Mouse (Mus musculus) urinary bladder, adult 18-20 months (tissue): Measurements from ENCODE around the gene Misp.

Source experiments
- DNase-seq, 2 experiments: peaks; one replicate each; pipeline ENCODE4 v3.0.0; 2022; ENCODE audit warnings: low spot score in 2 of 2, mixed read lengths in 2 of 2

Misp gene

GRCm38 (mm10) chr10:79854801-79855541, 34.2 kb downstream of the Misp start:
- peak in 1 of 2 experiments; percentile 56 for DNase-seq

DNA sequence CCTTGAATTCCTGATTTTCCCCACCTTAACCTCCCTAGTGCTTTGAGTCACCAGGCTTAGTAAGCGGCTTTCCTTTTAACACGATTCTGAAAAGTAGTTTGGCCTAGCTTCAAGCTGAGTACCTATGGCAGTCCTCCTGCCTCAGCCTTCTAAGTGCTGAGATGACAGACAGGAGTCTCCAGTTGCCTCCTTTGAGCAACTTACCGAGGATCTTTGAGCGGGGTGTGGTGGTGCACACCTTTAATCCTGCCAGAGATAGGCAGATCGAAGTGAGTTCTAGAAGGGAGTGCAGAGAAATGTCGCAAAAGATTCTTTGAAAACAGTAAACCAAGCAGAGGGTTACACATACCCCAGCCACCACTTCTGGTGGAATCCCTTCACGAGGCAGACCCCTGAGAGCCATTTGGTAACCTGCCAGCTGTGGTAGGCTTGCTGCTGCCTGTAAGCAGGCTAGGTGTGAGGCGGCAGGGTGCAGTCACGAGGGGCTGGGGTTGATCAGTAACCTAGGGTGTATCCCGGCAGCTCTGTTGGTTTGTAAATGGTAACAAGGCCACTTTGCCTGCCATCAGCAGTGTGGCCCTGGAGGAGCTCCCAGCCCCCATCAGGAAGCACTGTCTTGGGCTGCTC, 34.9 kb downstream of the Misp start:
- DNase-seq, result no peak

DNA sequence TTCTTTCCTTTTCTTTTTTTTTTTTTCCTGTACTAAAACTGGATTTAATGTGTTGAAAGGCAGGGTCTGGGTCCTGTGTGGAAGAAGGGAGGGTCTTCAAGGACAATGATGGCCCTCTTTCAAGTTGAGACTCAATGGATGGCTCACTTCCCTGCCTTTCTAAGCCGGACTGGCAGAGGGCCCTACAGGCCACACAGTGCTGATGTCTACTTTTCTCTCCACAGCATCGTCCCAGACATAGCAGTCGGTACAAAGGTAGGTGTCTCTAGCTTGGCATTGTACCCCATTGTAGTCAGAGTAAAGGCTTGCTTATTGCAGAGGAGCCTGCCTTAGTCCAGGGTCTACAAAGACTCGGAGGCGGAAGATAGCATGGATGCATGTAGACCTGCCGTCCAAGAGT, 35.5 kb downstream of the Misp start:
- no peak for DNase-seq

GRCm38 (mm10) chr10:79856704-79857451, 36.1 kb downstream of the Misp start:
- peak in 1 of 2 experiments; percentile 51 for DNase-seq

- no peak for DNase-seq
Measured at GRCm38 (mm10) chr10:79857452-79857811, 36.6 kb downstream of the Misp start.

DNA sequence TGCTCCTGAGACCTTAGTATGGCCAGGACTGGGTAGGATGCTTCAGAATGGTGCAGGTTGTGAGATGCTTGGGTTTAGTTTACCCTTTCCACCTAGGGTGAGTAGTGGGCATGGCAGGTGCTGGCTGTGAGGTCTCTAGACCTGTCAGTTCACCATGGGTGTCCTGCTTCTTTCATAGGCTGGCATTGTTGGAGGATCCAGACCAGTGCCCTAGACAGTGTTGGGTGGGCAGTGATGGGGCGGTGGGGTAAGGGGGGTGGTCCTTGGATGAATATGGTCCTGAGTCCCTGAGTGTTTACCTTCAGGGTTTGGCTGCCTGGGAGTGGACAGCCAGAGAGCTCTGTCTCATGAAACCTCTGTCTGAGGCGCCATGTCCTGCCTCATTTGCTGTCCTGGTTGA, 37.1 kb downstream of the Misp start:
- DNase-seq, result no peak

- DNase-seq, result no peak
Measured at GRCm38 (mm10) chr10:79858416-79859074, 37.8 kb downstream of the Misp start.

- no peak for DNase-seq
Measured at GRCm38 (mm10) chr10:79859116-79859515, 38.3 kb downstream of the Misp start.

DNA sequence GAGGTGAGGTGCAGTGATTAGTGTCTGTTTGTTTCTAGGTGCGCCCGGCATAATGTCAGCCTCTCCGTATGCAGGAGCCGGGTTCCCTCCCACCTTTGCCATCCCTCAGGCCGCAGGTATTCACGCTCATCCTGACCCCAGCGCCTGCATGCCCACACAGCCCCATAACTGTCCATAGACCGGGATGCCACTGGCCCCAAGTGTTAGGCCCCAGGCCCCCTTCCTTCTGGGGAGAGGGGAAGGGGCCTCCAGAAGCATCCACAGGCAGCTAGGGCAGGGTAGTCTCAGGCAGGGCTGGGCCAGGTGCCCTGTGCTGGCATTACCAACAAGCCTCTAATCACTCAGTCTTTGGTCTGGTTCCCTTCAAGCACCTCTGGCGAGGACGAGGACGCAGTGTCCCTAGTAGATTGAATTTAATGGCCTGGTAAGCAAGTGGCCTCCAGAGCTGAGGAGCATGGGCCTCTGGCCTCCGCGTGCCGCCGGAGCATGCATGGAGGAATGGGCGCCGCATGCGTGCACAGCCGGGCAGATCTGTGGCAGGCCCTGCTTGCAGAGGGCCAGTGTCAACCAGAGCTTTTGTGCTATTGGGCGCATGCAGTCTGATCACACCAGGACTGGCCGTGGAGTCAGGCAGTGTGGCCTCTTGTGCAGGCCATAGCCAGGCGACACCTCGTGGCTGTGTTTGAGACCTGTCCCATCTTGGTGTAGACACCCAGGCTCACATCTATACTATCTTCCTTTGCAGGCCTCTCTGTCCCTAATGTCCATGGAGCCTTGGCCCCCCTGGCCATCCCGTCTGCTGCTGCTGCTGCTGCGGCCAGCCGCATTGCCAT, 39.5 kb downstream of the Misp start:
- DNase-seq, result no peak

- no peak for DNase-seq
Measured at GRCm38 (mm10) chr10:79861230-79862048, 40.6 kb downstream of the Misp start.

DNA sequence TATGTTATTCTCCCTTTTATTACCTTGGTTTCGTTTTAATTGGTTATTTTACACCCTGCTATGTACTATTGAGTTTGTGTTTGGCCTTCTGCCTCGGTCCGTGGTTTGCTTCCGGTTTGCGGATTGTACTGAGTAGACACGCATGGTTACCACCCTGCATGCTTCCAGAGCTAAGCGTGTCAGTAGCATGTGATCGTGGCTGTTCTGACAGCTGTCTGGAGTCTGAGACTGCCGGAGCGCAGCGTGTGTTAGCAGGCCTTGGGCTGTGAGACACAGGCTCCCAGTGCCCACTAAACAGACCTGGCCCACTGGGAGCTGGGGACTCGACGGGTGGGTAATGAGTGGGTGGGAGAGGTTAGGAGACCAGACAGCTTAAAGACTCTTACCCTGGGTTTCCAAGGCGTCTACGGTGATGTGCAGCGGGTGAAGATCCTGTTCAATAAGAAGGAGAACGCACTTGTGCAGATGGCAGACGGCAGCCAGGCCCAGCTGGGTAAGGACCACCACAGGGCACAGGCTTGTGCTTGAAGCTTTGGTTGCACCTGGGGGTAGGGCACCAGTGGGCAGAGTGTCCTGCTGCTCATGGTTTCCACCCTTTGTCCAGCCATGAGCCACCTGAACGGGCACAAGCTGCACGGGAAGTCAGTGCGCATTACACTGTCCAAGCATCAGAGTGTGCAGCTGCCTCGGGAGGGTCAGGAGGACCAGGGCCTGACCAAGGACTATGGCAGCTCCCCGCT, 41.4 kb downstream of the Misp start:
- DNase-seq, result no peak

- no peak for DNase-seq
Measured at GRCm38 (mm10) chr10:79862925-79863324, 42.1 kb downstream of the Misp start.

DNA sequence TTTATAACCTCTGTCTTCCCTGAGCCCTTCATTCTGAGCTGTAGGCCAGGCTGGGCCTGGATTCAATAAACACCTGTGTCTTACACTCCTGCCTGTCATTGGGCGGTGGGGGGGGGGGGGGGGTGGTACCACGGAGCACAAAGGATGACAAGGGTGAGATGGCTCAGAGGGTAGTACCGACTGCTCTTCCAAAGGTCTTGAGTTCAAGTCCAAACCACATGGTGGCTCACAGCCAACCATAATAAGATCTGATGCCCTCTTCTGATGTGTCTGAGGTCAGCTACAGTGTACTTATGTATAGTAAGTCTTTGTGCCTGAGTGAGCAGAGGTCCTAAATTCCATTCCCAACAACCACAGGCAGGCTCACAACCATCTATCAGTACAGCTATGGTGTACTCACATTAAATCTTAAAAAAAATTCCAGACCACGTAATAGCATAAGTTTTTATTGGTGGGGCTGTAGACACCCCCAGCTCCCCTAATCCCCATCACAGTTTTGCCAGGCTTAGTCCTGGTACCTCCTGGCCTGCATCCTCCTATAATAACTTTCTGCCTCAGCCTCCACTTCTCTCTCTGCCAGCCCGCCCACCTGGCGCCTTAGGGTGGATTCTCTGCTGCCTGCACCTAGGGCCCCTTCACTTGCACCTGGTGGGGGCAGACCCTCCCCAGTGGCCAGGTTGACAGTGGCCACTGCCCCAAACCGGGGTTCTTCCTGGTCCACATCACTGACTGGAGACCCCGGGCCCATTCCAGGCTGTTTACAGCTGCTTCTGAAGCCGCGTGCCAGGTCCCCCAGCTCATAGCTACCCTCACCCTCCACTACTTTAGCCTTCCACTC, 43.8 kb downstream of the Misp start:
- no peak for DNase-seq

DNA sequence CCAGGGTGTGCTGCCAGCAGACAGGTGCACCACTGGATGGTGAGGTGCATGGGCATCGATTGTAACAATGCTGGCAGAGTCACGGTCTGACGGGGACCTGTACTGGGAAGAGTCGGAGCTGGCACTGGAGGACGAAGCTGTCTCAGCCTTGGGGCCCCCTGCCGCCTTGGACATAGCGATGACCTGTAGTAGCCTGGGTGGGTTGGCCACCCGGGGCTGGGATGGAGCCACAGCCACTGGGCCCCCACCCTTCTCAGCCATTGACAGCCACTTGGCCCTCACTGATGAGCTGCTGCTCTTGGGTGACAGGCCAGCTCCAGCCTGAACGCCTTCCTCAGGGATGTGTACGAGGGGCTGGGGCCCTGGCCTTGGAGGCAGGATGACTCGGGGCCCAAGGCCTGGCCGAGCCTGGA, 44.4 kb downstream of the Misp start:
- no peak for DNase-seq

GRCm38 (mm10) chr10:79865801-79866295, 45.1 kb downstream of the Misp start:
- no peak for DNase-seq

DNA sequence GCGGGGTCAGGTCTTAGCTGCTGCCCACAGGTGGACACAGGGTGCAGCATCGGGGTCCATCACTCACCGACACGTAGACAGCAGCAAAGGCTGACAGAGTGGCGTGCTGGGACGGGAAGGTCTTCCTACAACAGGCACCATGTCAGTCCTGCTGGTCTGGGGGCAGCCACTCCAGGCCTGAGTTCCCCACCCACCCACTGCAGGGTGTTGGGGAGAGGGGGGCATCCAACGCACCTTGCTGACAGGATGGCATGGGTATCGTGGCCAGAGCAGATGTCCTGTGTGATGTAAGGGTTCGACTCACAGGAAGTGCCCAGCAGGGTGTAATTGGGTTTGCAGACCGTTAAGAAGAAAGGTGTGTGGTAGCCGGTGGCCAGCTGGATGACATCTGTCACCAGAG, 45.8 kb downstream of the Misp start:
- no peak for DNase-seq

- DNase-seq, result no peak
Measured at GRCm38 (mm10) chr10:79871845-79872244, 51.1 kb downstream of the Misp start.

- no peak for DNase-seq
Measured at GRCm38 (mm10) chr10:79872862-79873261, 52.1 kb downstream of the Misp start.

DNA sequence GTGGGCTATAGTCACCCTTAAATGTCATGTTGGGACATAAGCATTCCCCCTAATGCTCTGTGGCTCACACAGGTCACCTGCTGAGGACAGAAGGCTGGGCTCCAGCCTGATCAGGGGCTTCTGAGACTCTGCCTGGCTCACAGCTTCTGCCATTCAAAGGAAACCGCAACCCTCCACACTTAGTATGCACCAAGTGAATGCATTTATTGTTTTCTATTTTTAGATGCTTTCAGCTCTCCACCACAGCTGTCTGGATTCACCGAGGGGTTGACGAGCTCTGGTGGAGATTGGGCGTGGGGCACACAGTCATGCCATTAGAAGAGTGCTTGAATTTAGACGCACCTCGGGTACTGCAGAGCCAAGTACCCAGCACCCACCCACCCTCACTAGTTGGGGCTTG, 52.5 kb downstream of the Misp start:
- no peak for DNase-seq
